Mouse (Mus musculus): ENCODE results near the gene Gm128.

GRCm38 (mm10) chr3:95200132-95200531 is 41.3 kb downstream of the Gm128 start:
- no peak for TF ChIP-seq CTCF (IDR thresholded peaks at IDR 0.05 in 2 of 3, conservative IDR thresholded peaks at IDR 0.05 in 1 of 3; ENCODE audit: control insufficient read depth in 1 of 3, insufficient read depth in 1 of 3, low read depth in 2 of 3, low read length in 3 of 3, poor library complexity in 1 of 3, severe bottlenecking in 1 of 3)
- no peak for TF ChIP-seq ELF1 (IDR thresholded peaks at IDR 0.05; ENCODE audit: low read depth, low read length)
- TF ChIP-seq MXI1 (IDR thresholded peaks at IDR 0.05; ENCODE audit: low read depth, low read length): no peak
- no peak for TF ChIP-seq MAFK (IDR thresholded peaks at IDR 0.05; ENCODE audit: borderline replicate concordance, low read depth, low read length)
- TF ChIP-seq POLR2A (IDR thresholded peaks at IDR 0.05; ENCODE audit: control insufficient read depth in 1 of 2, insufficient read depth in 1 of 2, low read depth in 1 of 2, low read length in 2 of 2, poor library complexity in 1 of 2): no peak
- no peak for TF ChIP-seq USF2 (IDR thresholded peaks at IDR 0.05; ENCODE audit: borderline replicate concordance in 1 of 2, insufficient read depth in 1 of 2, low read depth in 1 of 2, low read length in 2 of 2)
